Mouse (Mus musculus) limb, embryonic 14.5 days (tissue): Measurements from ENCODE around the gene Ccr4. TPM values are rescaled to one million over a fixed set of nuclear protein-coding genes. Genes with fewer than 3 reads are reported as not detected.

Experiments used
- ATAC-seq: fragments of 200-750 bp; cut with Nextera tagmentation; 2 replicates; pipeline ENCODE4 v1.8.0; 2017; ENCODE audit warnings: low read depth, moderate number of reproducible peaks, moderate TSS enrichment; ENCODE audit not compliant: low FRiP score
- DNase-seq: peaks from one replicate; pipeline ENCODE4 v3.0.0-alpha.2; 2015; ENCODE audit warnings: low spot score
- H3K27ac ChIP-seq: fragments of 300-500 bp; sonication (generic); replicated peaks from 2 replicates; pipeline ENCODE4 v1.5.1; 2014; ENCODE audit warnings: low read depth, mild to moderate bottlenecking, low read length, moderate library complexity, mixed read lengths
- H3K27me3 ChIP-seq: fragments of 300-500 bp; sonication (generic); 2 replicates; pipeline ENCODE4 v1.6.1; 2014; ENCODE audit warnings: low read length, mixed read lengths; ENCODE audit not compliant: control insufficient read depth, insufficient read depth
- H3K36me3 ChIP-seq: fragments of 300-500 bp; sonication (generic); 2 replicates; pipeline ENCODE4 v1.6.1; 2014; ENCODE audit warnings: mild to moderate bottlenecking, low read length, moderate library complexity, mixed read lengths; ENCODE audit not compliant: control insufficient read depth, insufficient read depth
- H3K4me1 ChIP-seq: fragments of 300-500 bp; sonication (generic); 2 replicates; pipeline ENCODE4 v1.6.1; 2014; ENCODE audit warnings: antibody characterized with exemption, low read length, mixed read lengths; ENCODE audit not compliant: control insufficient read depth, insufficient read depth
- H3K4me2 ChIP-seq: fragments of 300-500 bp; sonication (generic); replicated peaks from 2 replicates; pipeline ENCODE4 v1.6.1; 2014; ENCODE audit warnings: low read depth, mild to moderate bottlenecking, low read length, moderate library complexity; ENCODE audit not compliant: severe bottlenecking
- H3K4me3 ChIP-seq: fragments of 300-500 bp; sonication (generic); replicated peaks from 2 replicates; pipeline ENCODE4 v1.5.1; 2014; ENCODE audit warnings: low read length
- H3K9ac ChIP-seq: fragments of 300-500 bp; sonication (generic); 2 replicates; pipeline ENCODE4 v1.6.1; 2014; ENCODE audit warnings: mild to moderate bottlenecking, low read depth, low read length, moderate library complexity; ENCODE audit not compliant: severe bottlenecking
- H3K9me3 ChIP-seq: fragments of 300-500 bp; sonication (generic); 2 replicates; pipeline ENCODE4 v1.6.1; 2016; ENCODE audit warnings: low read length; ENCODE audit not compliant: control insufficient read depth
- POLR2A ChIP-seq: fragments of 200-500 bp; IDR thresholded peaks from 2 replicates; pipeline ENCODE4 v1.8.0; 2012; ENCODE audit warnings: inconsistent platforms, mild to moderate bottlenecking, moderate library complexity, borderline replicate concordance; ENCODE audit not compliant: insufficient read depth, insufficient read length; ENCODE audit errors: extremely low read depth
- WGBS: fragments of 180-500 bp; shearing (Covaris S2); extraction: QIAGEN DNeasy Blood & Tissue Kit; methylation state at CpG from one replicate; pipeline ENCODE4 v1.1.7; 2014; 5-methylcytosine and 5-hydroxymethylcytosine counted together
- polyA plus RNA-seq, 2 experiments: library from polyadenylated mRNA; depleted of rRNA in 1 of 2; stranded (reverse) in 1 of 2; unstranded in 1 of 2; fragments of >200 nt; fragmentation: Nextera tagmentation in 1 of 2; extraction: Ambion mirVana in 1 of 2; gene quantifications; 2 replicates each; pipeline versions ENCODE4 v1.2.1 to v1.2.3; 2012 to 2014

The Ccr4 gene
- polyA plus RNA-seq, 2 experiments: 1.2 to 2.7 TPM

DNA sequence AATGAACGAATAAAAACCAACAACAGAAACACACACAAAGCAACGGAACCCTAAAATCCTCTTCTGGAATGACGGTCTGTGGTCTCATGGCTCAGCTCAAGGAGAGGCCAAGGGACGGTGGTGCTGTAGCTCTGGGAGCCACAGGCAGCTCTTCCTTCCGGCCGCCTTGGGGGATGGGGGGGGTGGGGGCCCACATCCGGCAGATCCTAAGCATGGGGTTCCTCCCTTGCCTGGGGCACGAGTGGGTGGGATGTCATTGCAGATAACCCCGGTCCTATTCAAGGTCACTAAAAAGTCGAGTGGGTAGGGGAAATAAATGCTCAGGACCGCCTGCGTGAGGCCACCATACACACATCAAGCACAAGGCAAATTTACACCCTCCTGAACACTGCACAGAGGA, 42.0 kb upstream of the Ccr4 start:
- Histone ChIP-seq H3K9me3 (no peaks in the 10 kb centered on the region), H3K27me3 (no peaks in the 10 kb centered on the region), H3K27ac (no peak overlapping the region), H3K9ac (no peak overlapping the region), H3K4me1 (peaks cover 19% of the 10 kb centered on the region), H3K4me3 (no peak overlapping the region), H3K4me2 (no peak overlapping the region), H3K36me3 (no peaks in the 10 kb centered on the region)
- DNase-seq (no peak), ATAC-seq (no peak)
- TF ChIP-seq POLR2A: no peak
- WGBS: 55% methylated on average over 12 of the region's 12 CpGs

DNA sequence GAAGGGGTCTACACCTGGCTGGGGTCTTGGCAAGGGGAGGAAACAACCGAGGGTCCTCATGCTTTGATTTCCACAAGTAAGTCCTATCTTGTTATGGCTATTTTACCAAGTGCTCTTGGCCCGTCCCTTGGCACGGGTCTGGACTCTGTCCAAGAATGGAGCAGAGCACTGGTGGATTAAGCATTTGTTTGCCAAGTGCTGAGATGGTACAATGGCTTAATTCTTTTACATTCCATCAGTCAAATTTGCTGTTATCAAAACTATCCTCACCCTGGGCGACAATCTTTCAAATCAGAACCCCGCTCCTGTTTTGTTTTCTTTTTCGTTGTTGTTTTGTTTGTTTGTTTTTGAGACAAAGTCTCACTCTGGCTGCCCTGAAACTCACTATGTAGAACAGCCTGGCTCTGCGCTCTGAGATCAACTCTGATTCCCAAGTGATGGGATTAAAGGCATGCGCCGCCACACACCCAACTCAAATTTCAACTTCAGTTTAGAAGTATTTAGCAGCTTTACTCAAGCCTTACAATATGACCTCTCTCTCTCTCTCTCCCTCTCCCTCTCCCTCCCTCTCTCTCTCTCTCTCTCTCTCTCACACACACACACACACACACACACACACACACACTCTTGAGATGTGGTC, 40.2 kb upstream of the Ccr4 start:
- H3K4me3 ChIP-seq: no peak overlapping the region
- H3K9me3 ChIP-seq: no peaks in the 10 kb centered on the region
- no peak; the same call in 1 of the 2 replicates for ATAC-seq
- DNase-seq: no peak
- no peaks in the 10 kb centered on the region for H3K27me3 ChIP-seq
- TF ChIP-seq POLR2A: no peak
- H3K4me2 ChIP-seq: peak overlapping the region; percentile 25; the same call in 1 of the 2 replicates
- H3K36me3 ChIP-seq: no peaks in the 10 kb centered on the region
- WGBS: 21% methylated on average over 9 of the region's 9 CpGs
- H3K9ac ChIP-seq: no peak overlapping the region
- peaks cover 19% of the 10 kb centered on the region for H3K4me1 ChIP-seq
- H3K27ac ChIP-seq: no peak overlapping the region

DNA sequence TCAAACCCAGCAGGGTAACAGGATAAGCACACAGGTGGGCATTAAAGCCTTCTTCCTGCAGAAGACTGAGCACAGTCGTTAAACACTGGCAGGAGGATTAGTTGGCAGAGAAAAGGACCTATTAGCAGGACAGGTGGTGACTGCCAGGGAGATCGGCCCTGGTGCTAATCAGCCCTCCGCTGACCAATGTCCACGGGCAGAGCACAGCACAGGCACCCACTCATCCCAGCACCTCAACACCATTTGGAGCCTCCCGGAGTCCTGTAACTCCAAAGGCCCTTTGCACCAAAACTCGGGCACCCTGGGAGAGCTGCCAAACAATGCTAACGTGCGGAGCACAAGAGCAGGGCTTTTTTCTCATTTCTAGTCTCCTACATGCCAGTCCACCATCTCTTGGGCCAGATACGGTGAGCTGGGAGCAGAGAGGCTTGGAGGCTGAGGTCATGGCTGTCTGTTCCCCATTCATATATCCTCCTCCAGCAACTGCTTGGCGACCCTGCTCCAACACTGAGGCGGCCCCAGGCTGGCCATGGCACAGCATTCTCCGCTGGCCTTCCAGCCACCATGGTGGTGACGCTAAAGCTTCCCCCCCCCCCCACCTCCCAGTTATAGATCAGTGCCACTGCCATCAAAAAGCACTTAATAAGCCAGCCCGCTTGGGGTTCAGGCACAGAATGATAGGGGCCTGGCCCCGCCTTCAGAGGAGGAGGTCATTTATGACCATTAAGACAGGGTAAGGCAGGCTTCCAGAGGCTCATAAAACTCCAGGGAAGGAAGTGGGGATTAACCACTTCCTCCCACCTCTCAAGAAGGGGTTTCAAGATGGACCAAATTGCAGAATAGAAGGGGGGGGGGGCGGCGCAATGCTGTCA, 39.4 kb upstream of the Ccr4 start:
- Histone ChIP-seq H3K27ac (no peak overlapping the region), H3K4me1 (peaks cover 19% of the 10 kb centered on the region)

DNA sequence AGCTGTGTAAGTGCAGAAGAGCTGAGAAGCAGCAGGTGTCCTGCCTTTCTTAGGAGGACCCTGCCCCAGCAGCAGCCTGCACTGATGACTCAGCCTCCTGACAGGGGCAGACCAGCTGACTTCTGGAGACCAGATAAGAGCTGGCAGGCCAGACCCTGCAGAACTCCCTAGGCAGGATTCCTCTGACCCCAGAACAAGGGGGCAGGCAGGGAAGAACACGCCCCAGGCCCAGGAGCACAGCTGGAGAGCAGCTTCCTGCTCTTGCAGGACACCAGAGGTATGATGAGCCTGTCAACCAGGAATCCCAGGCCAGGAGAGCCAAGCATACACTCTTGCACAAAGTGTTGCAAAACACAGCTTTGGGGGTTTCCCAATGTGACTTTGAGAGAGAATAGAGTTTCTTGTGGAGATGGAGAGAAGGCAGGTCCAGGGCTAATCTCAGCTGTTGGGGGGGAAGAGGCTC, 36.6 kb upstream of the Ccr4 start:
- Histone ChIP-seq H3K9ac (no peak overlapping the region), H3K9me3 (no peaks in the 10 kb centered on the region), H3K4me3 (no peak overlapping the region), H3K4me1 (peaks cover 24% of the 10 kb centered on the region), H3K4me2 (no peak overlapping the region), H3K27ac (no peak overlapping the region), H3K27me3 (no peaks in the 10 kb centered on the region), H3K36me3 (no peaks in the 10 kb centered on the region)
- no peak for DNase-seq
- ATAC-seq: peak; percentile 28; the same call in 1 of the 2 replicates
- no peak for TF ChIP-seq POLR2A
- WGBS: 50% methylated on average over 1 of the region's 1 CpGs

More for the DNA sequence above, 39.4 kb upstream of the Ccr4 start:
- DNase-seq: no peak
- H3K9me3 ChIP-seq: no peaks in the 10 kb centered on the region
- H3K9ac ChIP-seq: no peak overlapping the region
- no peaks in the 10 kb centered on the region for H3K27me3 ChIP-seq
- no peak for TF ChIP-seq POLR2A
- H3K36me3 ChIP-seq: no peaks in the 10 kb centered on the region
- peak overlapping the region; percentile 25; the same call in 1 of the 2 replicates for H3K4me2 ChIP-seq
- 0 out of 2 replicates have a peak, but pooled peaks have one; percentile 10 for ATAC-seq
- H3K4me3 ChIP-seq: no peak overlapping the region
- WGBS: 28% methylated on average over 15 of the region's 17 CpGs

DNA sequence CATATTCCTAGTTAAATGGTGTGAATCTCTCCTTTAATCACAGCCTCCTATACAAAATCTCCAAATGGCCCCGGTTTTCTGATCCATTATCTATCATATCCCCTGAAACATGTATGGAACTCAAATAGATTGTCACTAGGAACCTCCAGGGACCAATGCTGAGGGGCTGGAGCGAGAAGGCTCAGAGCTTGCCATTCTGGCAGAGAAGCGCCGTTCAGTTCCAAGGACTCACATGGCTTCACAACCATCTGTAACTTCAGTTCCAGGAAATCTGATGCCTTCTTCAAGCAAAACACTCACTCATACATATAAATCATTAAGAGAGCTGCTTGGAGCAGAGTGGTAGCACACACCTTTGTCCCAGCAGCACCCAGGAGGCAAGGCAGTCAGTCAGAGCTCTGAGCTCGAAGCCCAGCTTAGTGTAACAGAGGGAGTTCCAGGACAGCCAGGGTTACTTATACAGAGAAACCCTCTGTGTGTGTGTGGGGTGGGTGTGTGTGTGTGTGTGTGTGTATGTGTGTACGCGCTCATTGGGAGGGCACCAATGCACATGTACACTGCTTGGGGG, 34.4 kb upstream of the Ccr4 start:
- Histone ChIP-seq H3K27ac (no peak overlapping the region), H3K4me2 (no peak overlapping the region), H3K9me3 (no peaks in the 10 kb centered on the region), H3K4me3 (no peak overlapping the region), H3K36me3 (no peaks in the 10 kb centered on the region), H3K27me3 (no peaks in the 10 kb centered on the region), H3K9ac (no peak overlapping the region), H3K4me1 (peaks cover 13% of the 10 kb centered on the region)
- DNase-seq (no peak), ATAC-seq (no peak)
- WGBS: 60% methylated on average over 7 of the region's 7 CpGs
- TF ChIP-seq POLR2A: no peak
